8 mouse cellular contexts compared by ENCODE assay signal in genomic region chr17:24558600-24559099, GRCm38 (mm10). TPM values are rescaled to one million over a fixed set of nuclear protein-coding genes. Genes with fewer than 3 reads are reported as not detected.
A peak's percentile ranks its signal among the peaks of the same experiment; 100 is the strongest.
DNase-seq lines count a peak whose midpoint lies in the region; ATAC-seq lines count a peak whose summit lies in the region.

No protein-coding gene starts in this region.

- H3K4me2 ChIP-seq in liver, embryonic 11.5 days: no peak overlapping the region
- peak overlapping the region; percentile 5; the same call in 1 of the 2 replicates for H3K4me2 ChIP-seq in kidney, embryonic 15.5 days

- no peaks in the 10 kb centered on the region for H3K36me3 ChIP-seq in liver, embryonic 11.5 days (ENCODE audit: control insufficient read depth, insufficient read depth, low read length)
- no peaks in the 10 kb centered on the region for H3K36me3 ChIP-seq in kidney, embryonic 15.5 days
- peaks cover 8% of the 10 kb centered on the region for H3K36me3 ChIP-seq in midbrain, embryonic 10.5 days

- H3K4me1 ChIP-seq in liver, embryonic 11.5 days (replicated peaks; ENCODE audit: control insufficient read depth, insufficient read depth, low read length): peaks cover 17% of the 10 kb centered on the region
- peaks cover 24% of the 10 kb centered on the region for H3K4me1 ChIP-seq in kidney, embryonic 15.5 days
- H3K4me1 ChIP-seq in midbrain, embryonic 10.5 days: peaks cover 28% of the 10 kb centered on the region

- peak overlapping the region; percentile 60 for H3K27ac ChIP-seq in liver, embryonic 11.5 days (ENCODE audit: low read depth, low read length)
- H3K27ac ChIP-seq in kidney, embryonic 15.5 days: peak overlapping the region; percentile 88
- H3K27ac ChIP-seq in midbrain, embryonic 10.5 days (replicated peaks): peak overlapping the region; percentile 86

- no peaks in the 10 kb centered on the region for H3K9me3 ChIP-seq in liver, embryonic 11.5 days (ENCODE audit: control insufficient read depth, low read length)
- H3K9me3 ChIP-seq in kidney, embryonic 15.5 days (replicated peaks): no peaks in the 10 kb centered on the region
- H3K9me3 ChIP-seq in midbrain, embryonic 10.5 days (replicated peaks): no peaks in the 10 kb centered on the region

- DNase-seq in liver, embryonic 11.5 days (ENCODE audit: low spot score): no peak
- DNase-seq in liver: no peak
- DNase-seq in heart, adult 8-10 months (ENCODE audit: low spot score): peak; percentile 58
- DNase-seq in midbrain, embryonic 10.5 days (ENCODE audit: low spot score): peak; percentile 38
- no peak for DNase-seq in spleen, adult 18-20 months
- no peak for DNase-seq in cerebellum, postnatal 36 days

- WGBS in liver, embryonic 11.5 days: 68% methylated on average over 4 of the region's 4 CpGs
- 42% methylated on average over 4 of the region's 4 CpGs for WGBS in kidney, embryonic 15.5 days
- 39% methylated on average over 4 of the region's 4 CpGs for WGBS in midbrain, embryonic 10.5 days

- no peak overlapping the region for H3K9ac ChIP-seq in liver, embryonic 11.5 days (ENCODE audit: low read depth, low read length)
- H3K9ac ChIP-seq in kidney, embryonic 15.5 days: no peak overlapping the region

- no peaks in the 10 kb centered on the region for H3K27me3 ChIP-seq in liver, embryonic 11.5 days (replicated peaks; ENCODE audit: control insufficient read depth, insufficient read depth, low read length)
- no peaks in the 10 kb centered on the region for H3K27me3 ChIP-seq in kidney, embryonic 15.5 days
- H3K27me3 ChIP-seq in midbrain, embryonic 10.5 days (ENCODE audit: low read depth, poor library complexity, severe bottlenecking): no peaks in the 10 kb centered on the region

- H3K4me3 ChIP-seq in liver, embryonic 11.5 days (ENCODE audit: low read depth, low read length): no peak overlapping the region
- H3K4me3 ChIP-seq in kidney, embryonic 15.5 days (replicated peaks): no peak overlapping the region
- H3K4me3 ChIP-seq in midbrain, embryonic 10.5 days: peak overlapping the region; percentile 5

- no peak for ATAC-seq in liver, embryonic 11.5 days (replicated peaks; ENCODE audit: low FRiP score)
- no peak for ATAC-seq in kidney, embryonic 15.5 days (replicated peaks; ENCODE audit: low FRiP score)
- no peak; the same call in 1 of the 2 replicates for ATAC-seq in granulocyte monocyte progenitor cell, adult 5-6 weeks (replicated peaks; ENCODE audit: poor library complexity, severe bottlenecking)

RNA-seq across cellular contexts. Expression of gene Pkd1, which starts 9.0 kb away (rescaled TPM):
- 8.7 and 12.2 TPM in 2 replicates for polyA plus RNA-seq in liver, embryonic 11.5 days (2014; fragmentation: Nextera tagmentation; extraction: Ambion mirVana)
- 10 to 100 TPM; 27.8 to 43.0 (median 34.9) TPM for total RNA-seq in heart, adult 8-10 months (2022)
- polyA plus RNA-seq in kidney, embryonic 15.5 days (2015; fragmentation: Nextera tagmentation; extraction: Ambion mirVana): 21.3 and 21.9 TPM in 2 replicates
- polyA plus RNA-seq in midbrain, embryonic 10.5 days (2016; fragmentation: Nextera tagmentation; extraction: Ambion mirVana): 14.7 and 18.5 TPM in 2 replicates
- 18.9 and 19.0 TPM in 2 replicates for total RNA-seq in granulocyte monocyte progenitor cell, adult 5-6 weeks (2014; fragmentation: Nextera tagmentation)
- 5.9 and 9.1 TPM in 2 replicates for total RNA-seq in granulocyte monocyte progenitor cell, adult 5-6 weeks (2017)

RNA-seq across cellular contexts. Expression of gene Rab26, which starts 24.6 kb away (rescaled TPM):
- polyA plus RNA-seq in liver, embryonic 11.5 days (2014; fragmentation: Nextera tagmentation; extraction: Ambion mirVana): 2.0 and 2.4 TPM in 2 replicates
- total RNA-seq in heart, adult 8-10 months (2022): under 1 TPM in 3 of 4 experiments, not detected in 1; 0.23 to 0.50 (median 0.25) TPM
- polyA plus RNA-seq in kidney, embryonic 15.5 days (2015; fragmentation: Nextera tagmentation; extraction: Ambion mirVana): 2.8 TPM in 2 replicates
- polyA plus RNA-seq in midbrain, embryonic 10.5 days (2016; fragmentation: Nextera tagmentation; extraction: Ambion mirVana): 2.1 and 2.9 TPM in 2 replicates
- 0.77 TPM in 1 of 2 replicates, not detected in the other for total RNA-seq in granulocyte monocyte progenitor cell, adult 5-6 weeks (2014; fragmentation: Nextera tagmentation)
- total RNA-seq in granulocyte monocyte progenitor cell, adult 5-6 weeks (2017): 1.1 TPM in 1 of 2 replicates, not detected in the other

RNA-seq across cellular contexts. Expression of gene Traf7, which starts 30.9 kb away (rescaled TPM):
- 81.0 and 90.7 TPM in 2 replicates for polyA plus RNA-seq in liver, embryonic 11.5 days (2014; fragmentation: Nextera tagmentation; extraction: Ambion mirVana)
- 10 to 100 TPM; 37.0 to 50.9 (median 42.7) TPM for total RNA-seq in heart, adult 8-10 months (2022)
- polyA plus RNA-seq in kidney, embryonic 15.5 days (2015; fragmentation: Nextera tagmentation; extraction: Ambion mirVana): 85.8 and 96.1 TPM in 2 replicates
- polyA plus RNA-seq in midbrain, embryonic 10.5 days (2016; fragmentation: Nextera tagmentation; extraction: Ambion mirVana): 106 and 110 TPM in 2 replicates
- total RNA-seq in granulocyte monocyte progenitor cell, adult 5-6 weeks (2014; fragmentation: Nextera tagmentation): 83.9 and 102 TPM in 2 replicates
- total RNA-seq in granulocyte monocyte progenitor cell, adult 5-6 weeks (2017): 61.5 and 104 TPM in 2 replicates

Comparison
In these comparisons a context has a peak if more than half of its experiments do, and no peak if none do; other contexts are left out.
1. DNase-seq: peak in heart, adult 8-10 months (single experiment) and midbrain, embryonic 10.5 days (single experiment); none in liver, embryonic 11.5 days (single experiment), liver (single experiment), spleen, adult 18-20 months (0 of 2) and cerebellum, postnatal 36 days (0 of 2).
2. Peak in every context shown above with its lines, with median percentiles within 50 percentile points of each other: H3K27ac ChIP-seq.